Mouse (Mus musculus): ENCODE measurements at regions not wholly inside any gene's neighbourhood (a gene's known extent, or its start where the extent isn't known, plus 50 kb on each side); places are given as distances from the start of the nearest gene placed in this dataset.

DNA sequence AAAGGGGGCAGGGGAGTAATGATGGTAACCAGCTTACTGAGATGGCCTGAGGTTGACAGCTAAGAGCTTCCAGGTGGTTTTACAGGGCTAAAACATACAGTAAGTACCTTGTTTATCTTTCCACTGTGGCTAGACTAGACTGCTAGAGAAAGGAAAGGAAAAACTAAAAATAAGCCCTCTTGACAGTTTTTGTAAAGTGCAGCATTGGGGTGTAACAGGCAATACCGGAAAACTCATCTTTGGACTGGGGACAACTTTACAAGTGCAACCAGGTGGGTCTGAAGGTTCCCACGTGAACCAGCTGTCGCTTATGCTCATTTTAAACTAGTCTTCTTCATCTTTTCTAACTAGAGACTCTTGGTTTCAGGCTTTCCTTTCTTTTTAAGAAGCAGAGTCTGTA is 72.6 kb downstream of the Dad1 start:
- TF ChIP-seq POLR2A (IDR thresholded peaks at IDR 0.05; ENCODE audit: borderline replicate concordance, extremely low read depth, low read depth, low read length), result no peak
- no peak for TF ChIP-seq CTCF (IDR thresholded peaks at IDR 0.05; ENCODE audit: insufficient read depth, low read length)
